Mouse (Mus musculus): Measurements from ENCODE around the gene Slc13a3. TPM values are rescaled to one million over a fixed set of nuclear protein-coding genes. Genes with fewer than 3 reads are reported as not detected.

Gene Slc13a3
- polyA plus RNA-seq, 1 experiment from 2014 or later: 0.29 TPM

- H3K4me2 ChIP-seq: no peak overlapping the region
- peaks cover 13% of the 10 kb centered on the region for H3K27me3 ChIP-seq (ENCODE audit: control insufficient read depth, insufficient read depth, low read length)
- H3K4me1 ChIP-seq (ENCODE audit: control insufficient read depth, insufficient read depth, low read length): no peaks in the 10 kb centered on the region; the same call in 1 of the 2 replicates
- H3K4me3 ChIP-seq (ENCODE audit: low read depth, low read length): no peak overlapping the region
- no peaks in the 10 kb centered on the region for H3K36me3 ChIP-seq (ENCODE audit: control insufficient read depth, insufficient read depth, low read length)
- H3K9ac ChIP-seq (ENCODE audit: low read depth, low read length): no peak overlapping the region
- ATAC-seq (replicated peaks; ENCODE audit: insufficient number of reproducible peaks, low FRiP score, low TSS enrichment): no peak
- H3K9me3 ChIP-seq (replicated peaks; ENCODE audit: control insufficient read depth, low read length): no peaks in the 10 kb centered on the region
- no peak overlapping the region for H3K27ac ChIP-seq (ENCODE audit: low read depth, low read length)
- 0% methylated on average over 1 of the region's 1 CpGs for WGBS (ENCODE audit: insufficient replicate concordance)
Observed at GRCm38 (mm10) chr2:165360861-165361260, 112.2 kb downstream of the Slc13a3 start.

Other genes starting within 250 kb of the Slc13a3 start
- gene Cdh22, start 238.4 kb downstream of the Slc13a3 start, polyA plus RNA-seq (2014; fragmentation: Nextera tagmentation; extraction: Ambion mirVana): 0.06 and 0.16 TPM in 2 replicates
- 32.4 and 38.9 TPM in 2 replicates for gene Slc35c2, start 185.4 kb downstream of the Slc13a3 start, polyA plus RNA-seq (2014; fragmentation: Nextera tagmentation; extraction: Ambion mirVana)
- gene Elmo2, start 146.8 kb downstream of the Slc13a3 start, polyA plus RNA-seq (2014; fragmentation: Nextera tagmentation; extraction: Ambion mirVana): 50.6 and 59.5 TPM in 2 replicates
- gene Zfp663, start 104.5 kb downstream of the Slc13a3 start, polyA plus RNA-seq (2014; fragmentation: Nextera tagmentation; extraction: Ambion mirVana): 0.28 and 0.69 TPM in 2 replicates
- 9.2 and 10.7 TPM in 2 replicates for gene Zfp334, start 85.0 kb downstream of the Slc13a3 start, polyA plus RNA-seq (2014; fragmentation: Nextera tagmentation; extraction: Ambion mirVana)
- gene Ocstamp, start 72.8 kb downstream of the Slc13a3 start, polyA plus RNA-seq (2014; fragmentation: Nextera tagmentation; extraction: Ambion mirVana): 0.06 TPM in 1 of 2 replicates, not detected in the other
- gene Trp53rka, start 20.1 kb upstream of the Slc13a3 start, polyA plus RNA-seq (2014; fragmentation: Nextera tagmentation; extraction: Ambion mirVana): 24.8 and 28.1 TPM in 2 replicates
- 2.6 and 4.1 TPM in 2 replicates for gene Slc2a10, start 30.6 kb upstream of the Slc13a3 start, polyA plus RNA-seq (2014; fragmentation: Nextera tagmentation; extraction: Ambion mirVana)
- gene Eya2, start 121.8 kb upstream of the Slc13a3 start, polyA plus RNA-seq (2014; fragmentation: Nextera tagmentation; extraction: Ambion mirVana): 0.72 and 1.8 TPM in 2 replicates